Mouse (Mus musculus) layer of hippocampus, adult 6 months (tissue): ENCODE data around the gene Syngr4. TPM values are rescaled to one million over a fixed set of nuclear protein-coding genes. Genes with fewer than 3 reads are reported as not detected.

Experiments
- long read RNA-seq, 2 experiments: library from polyadenylated mRNA; unstranded; transcript quantifications; one replicate each; pipeline ENCODE4 v2.0.0; 2019 to 2020
- polyA plus RNA-seq: library from polyadenylated mRNA; unstranded; fragments of <200 nt; fragmentation: Nextera tagmentation; gene quantifications from 2 replicates; pipeline ENCODE4 v1.2.3, GENCODE M21; 2021

The Syngr4 gene
- not detected in 2 replicates for polyA plus RNA-seq
- long read RNA-seq, experiment 1, result 0 reads
- long read RNA-seq, experiment 2, result 0 reads

DNA sequence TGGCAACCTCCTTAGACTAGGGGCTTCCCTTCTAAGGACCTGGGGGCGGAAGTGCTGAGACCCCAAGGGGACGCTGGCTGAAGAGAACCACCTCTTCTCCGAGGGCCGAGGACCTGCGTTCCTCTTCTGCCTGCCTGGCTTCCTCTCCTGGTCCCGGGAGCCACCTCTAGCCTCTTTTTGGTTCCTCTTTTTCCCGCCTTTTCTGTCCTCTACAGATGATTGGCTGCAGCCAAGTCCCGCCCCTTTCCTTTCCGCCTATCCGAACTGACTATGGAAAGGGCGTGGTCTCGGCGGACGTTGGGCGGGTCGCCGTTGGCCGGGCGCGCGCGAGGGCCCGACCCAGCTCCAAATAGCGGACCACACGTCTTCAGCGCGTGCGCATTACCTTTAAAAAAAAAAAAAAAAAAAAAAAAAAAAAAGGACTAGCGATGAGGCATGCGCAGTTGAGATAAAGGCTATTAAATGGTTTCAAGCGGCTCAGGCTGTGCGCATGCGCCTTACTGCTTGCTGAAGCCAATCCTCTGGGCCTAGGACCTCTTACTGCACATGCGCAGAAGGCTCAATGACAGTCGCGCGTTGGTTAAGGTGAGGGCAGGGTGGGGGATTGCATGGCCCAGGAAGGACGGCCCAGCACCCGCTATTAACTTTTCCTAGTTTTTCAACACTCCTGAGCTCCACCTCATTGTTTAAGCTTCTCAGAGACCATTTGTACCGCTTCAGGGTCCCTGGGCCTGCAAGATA, at the start of gene Syngr4, which contains the start of gene Tmem143:
Gene Syngr4, minus strand, starts transcription at position 198 of the 741 bp plus-strand sequence.
Gene Tmem143, plus strand, starts transcription at position 425 of the 741 bp plus-strand sequence.

GRCm38 (mm10) chr7:45923762-45924428, 27.4 kb upstream of the Syngr4 start, which contains the start of gene Ccdc114:
Ccdc114 (plus strand) TSS chr7:45924072.

GRCm38 (mm10) chr7:45921242-45921621, 24.7 kb upstream of the Syngr4 start, which contains the start of gene Emp3:
Emp3 (minus strand) TSS chr7:45921404.

DNA sequence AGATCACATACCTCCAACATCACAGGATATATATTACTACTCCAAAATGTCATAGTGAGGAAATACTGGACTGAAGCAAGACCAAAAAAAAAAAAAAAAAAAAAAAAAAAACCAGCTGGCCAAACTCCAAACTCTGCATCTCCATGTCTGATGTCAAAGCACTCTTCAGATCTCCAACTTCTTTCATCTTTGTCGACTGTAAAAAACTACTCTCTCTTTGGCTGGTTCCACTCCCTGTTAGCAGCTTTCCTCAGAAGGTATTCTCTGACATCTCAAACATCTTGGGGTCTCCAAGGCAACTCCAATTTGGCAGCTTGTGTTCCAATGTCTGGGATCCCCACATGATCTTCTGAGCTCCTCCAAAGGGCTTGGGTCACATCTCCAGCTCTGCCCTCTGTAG, 18.2 kb downstream of the Syngr4 start, which contains the start of gene Grin2d:
Gene Grin2d, minus strand, starts transcription at position 101 of the 400 bp plus-strand sequence.

GRCm38 (mm10) chr7:45872624-45873023, 23.9 kb downstream of the Syngr4 start, which contains the start of gene Kdelr1:
Kdelr1 (plus strand) TSS chr7:45872772.

Other genes starting within 250 kb of the Syngr4 start
- 0.10 and 0.16 TPM in 2 replicates for gene Fut2, start 230.3 kb downstream of the Syngr4 start, polyA plus RNA-seq
- 5.2 and 6.6 TPM in 2 replicates for gene Ntn5, start 212.7 kb downstream of the Syngr4 start, polyA plus RNA-seq
- 0.15 and 0.36 TPM in 2 replicates for gene Sec1, start 202.3 kb downstream of the Syngr4 start, polyA plus RNA-seq
- 39.6 and 49.9 TPM in 2 replicates for gene Car11, start 196.9 kb downstream of the Syngr4 start, polyA plus RNA-seq
- 49.2 and 52.8 TPM in 2 replicates for gene Dbp, start 191.6 kb downstream of the Syngr4 start, polyA plus RNA-seq
- gene Rpl18, start 181.3 kb downstream of the Syngr4 start, polyA plus RNA-seq, result 357 and 361 TPM in 2 replicates
- 5.5 and 6.1 TPM in 2 replicates for gene Sphk2, start 178.7 kb downstream of the Syngr4 start, polyA plus RNA-seq
- 0.09 TPM in 1 of 2 replicates, not detected in the other for gene Fam83e, start 175.5 kb downstream of the Syngr4 start, polyA plus RNA-seq
- not detected in 2 replicates for gene Spaca4, start 170.9 kb downstream of the Syngr4 start, polyA plus RNA-seq
- 6.9 and 9.4 TPM in 2 replicates for gene Lmtk3, start 113.0 kb downstream of the Syngr4 start, polyA plus RNA-seq
- 20.6 and 22.7 TPM in 2 replicates for gene Sult2b1, start 112.0 kb downstream of the Syngr4 start, polyA plus RNA-seq
- 135 and 136 TPM in 2 replicates for gene Cyth2, start 82.1 kb downstream of the Syngr4 start, polyA plus RNA-seq
- 1.5 and 2.2 TPM in 2 replicates for gene Kcnj14, start 71.9 kb downstream of the Syngr4 start, polyA plus RNA-seq
- gene Grwd1, start 65.8 kb downstream of the Syngr4 start, polyA plus RNA-seq, result 23.8 and 25.5 TPM in 2 replicates
- gene Kdelr1, start 23.9 kb downstream of the Syngr4 start, polyA plus RNA-seq, result 44.4 and 48.6 TPM in 2 replicates
- gene Grin2d, start 18.3 kb downstream of the Syngr4 start, polyA plus RNA-seq, result 0.59 and 0.88 TPM in 2 replicates
- 2.6 and 3.3 TPM in 2 replicates for gene Tmem143, start 227 bp upstream of the Syngr4 start, polyA plus RNA-seq
- gene Emp3, start 24.7 kb upstream of the Syngr4 start, polyA plus RNA-seq, result 6.8 and 8.2 TPM in 2 replicates
- gene Ccdc114, start 27.4 kb upstream of the Syngr4 start, polyA plus RNA-seq, result 1.2 and 2.6 TPM in 2 replicates
- 0.10 and 0.13 TPM in 2 replicates for gene Abcc6, start 133.6 kb upstream of the Syngr4 start, polyA plus RNA-seq
- gene Nomo1, start 137.0 kb upstream of the Syngr4 start, polyA plus RNA-seq, result 21.3 and 22.8 TPM in 2 replicates
- gene Kcnj11, start 204.1 kb upstream of the Syngr4 start, polyA plus RNA-seq, result 4.6 and 4.7 TPM in 2 replicates